Mouse (Mus musculus): ENCODE measurements around the gene Mpig6b. TPM values are rescaled to one million over a fixed set of nuclear protein-coding genes. Genes with fewer than 3 reads are reported as not detected.

The Mpig6b gene
- under 1 TPM; 0.64 to 0.93 TPM for total RNA-seq (2023)

GRCm38 (mm10) chr17:35066084-35066483 is at the start of gene Mpig6b:
TSS of gene Mpig6b (minus strand) at chr17:35066184.

GRCm38 (mm10) chr17:35115046-35116019 is 49.3 kb upstream of the Mpig6b start, which contains the start of gene Ly6g5b:
TSS of gene Ly6g5b (minus strand) at chr17:35115428.

GRCm38 (mm10) chr17:35108097-35108496 is 42.1 kb upstream of the Mpig6b start, which contains the start of gene Ly6g5c:
TSS of gene Ly6g5c (plus strand) at chr17:35108279.

DNA sequence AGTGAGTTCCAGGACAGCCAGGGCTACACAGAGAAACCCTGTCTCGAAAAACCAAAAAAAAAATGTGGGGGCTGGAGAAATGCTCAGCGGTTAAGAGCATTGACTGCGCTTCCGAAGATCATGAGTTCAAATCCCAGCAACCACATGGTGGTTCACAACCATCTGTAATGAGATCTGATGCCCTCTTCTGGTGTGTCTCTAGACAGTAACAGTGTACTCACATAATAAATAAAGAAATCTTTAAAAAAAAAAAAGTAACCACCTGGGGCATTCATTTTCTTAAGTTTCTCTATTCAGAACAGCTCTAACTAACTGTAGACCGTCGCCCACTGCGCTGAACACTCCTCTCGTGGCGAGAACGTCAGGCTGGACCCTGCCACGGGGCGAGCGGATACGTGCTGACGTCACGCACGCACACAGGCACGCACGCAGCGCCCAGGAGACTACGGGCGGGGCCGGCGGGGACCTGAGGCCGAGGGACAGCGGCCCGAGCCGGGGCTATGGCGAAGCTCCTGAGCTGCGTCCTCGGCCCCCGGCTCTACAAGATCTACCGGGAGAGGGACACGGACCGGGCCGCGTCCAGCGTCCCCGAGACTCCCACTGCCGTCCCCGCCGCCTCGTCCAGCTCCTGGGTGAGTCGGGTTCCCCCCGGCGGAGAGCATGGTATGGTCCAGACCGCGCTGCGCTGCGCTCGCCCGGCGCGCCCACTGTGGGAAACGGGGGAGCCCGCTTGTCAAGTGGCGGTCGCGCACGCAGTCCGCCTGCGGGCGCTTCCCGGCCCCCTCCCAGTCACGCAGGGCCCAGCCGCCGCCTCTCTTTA is 23.1 kb upstream of the Mpig6b start, which contains the start of gene Abhd16a:
Abhd16a (plus strand) TSS at position 439 of the 820 bp plus-strand sequence.

GRCm38 (mm10) chr17:35085208-35085865 is 19.4 kb upstream of the Mpig6b start, which contains the start of gene Ly6g6f:
TSS of gene Ly6g6f (minus strand) at chr17:35085610.

DNA sequence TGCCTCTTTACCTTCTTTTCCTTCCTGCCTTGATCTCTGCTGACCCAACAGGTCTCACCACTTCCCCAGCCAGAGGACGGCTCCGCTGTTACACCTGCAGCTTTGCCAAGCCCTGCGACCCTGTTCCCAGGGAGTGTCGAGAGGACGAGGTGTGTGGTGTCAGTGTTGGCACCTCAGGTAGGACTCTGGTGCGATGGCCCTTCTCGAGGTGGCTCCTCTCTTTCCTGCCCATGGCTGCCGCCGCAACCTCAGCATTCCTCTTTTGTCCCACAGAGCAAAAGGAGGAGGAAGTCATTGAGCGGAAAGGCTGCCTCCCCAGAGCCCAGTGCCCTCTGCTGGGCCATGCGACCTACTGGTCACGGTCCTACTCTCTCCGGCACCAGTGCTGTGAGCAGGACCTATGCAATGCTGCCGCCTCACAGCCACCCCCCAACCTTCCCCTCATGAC is 11.8 kb upstream of the Mpig6b start, which contains the start of gene Ly6g6d:
Ly6g6d (minus strand) TSS at position 280 of the 448 bp plus-strand sequence.

DNA sequence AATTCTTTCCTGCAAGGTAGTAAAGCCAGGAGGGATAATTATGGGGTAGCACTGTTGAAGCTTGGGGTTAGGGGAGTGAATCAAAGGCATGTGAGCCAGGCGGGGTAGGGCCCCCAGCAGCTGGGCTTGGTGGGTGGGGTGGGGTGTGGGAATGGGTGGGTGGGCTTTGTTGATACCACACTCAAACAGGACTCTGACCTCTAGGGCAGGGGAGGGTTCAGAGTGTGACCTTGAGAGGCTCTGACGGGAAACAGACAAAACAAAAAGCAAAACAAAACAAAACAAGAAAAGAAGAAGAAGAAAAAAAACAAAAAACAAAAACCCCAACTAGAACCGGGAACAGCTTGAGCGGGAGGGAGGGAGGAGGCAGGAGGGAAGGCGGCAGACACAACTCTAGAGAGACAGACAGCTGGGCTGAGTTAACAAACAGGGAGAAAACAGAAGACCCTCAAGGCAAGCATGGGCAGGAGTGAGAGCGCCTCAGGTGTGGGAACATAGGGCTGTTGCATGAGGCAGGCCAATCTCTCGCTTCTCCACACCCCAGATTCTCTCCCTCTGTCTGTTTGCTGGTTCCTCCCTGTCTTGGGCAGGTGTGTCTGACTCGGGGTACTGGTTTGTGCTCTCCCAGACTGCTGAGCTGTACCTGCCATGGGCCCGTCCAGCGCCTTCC is 10.7 kb upstream of the Mpig6b start, which contains the start of gene Ly6g6e:
Ly6g6e (plus strand) TSS at position 396 of the 670 bp plus-strand sequence.

GRCm38 (mm10) chr17:35064951-35065947 is 735 bp downstream of the Mpig6b start, which contains the start of gene Ly6g6c:
TSS of gene Ly6g6c (plus strand) at chr17:35065388.

GRCm38 (mm10) chr17:35058911-35059892 is 6.8 kb downstream of the Mpig6b start, which contains the start of gene Ddah2:
TSS of gene Ddah2 (plus strand) at chr17:35059035.

GRCm38 (mm10) chr17:35049561-35050016 is 16.4 kb downstream of the Mpig6b start, which contains the start of gene Clic1:
TSS of gene Clic1 (plus strand) at chr17:35049966.

GRCm38 (mm10) chr17:35046681-35047455 is 19.1 kb downstream of the Mpig6b start, which contains the start of gene Msh5:
TSS of gene Msh5 (minus strand) at chr17:35046745.

GRCm38 (mm10) chr17:35027277-35028068 is 38.5 kb downstream of the Mpig6b start, which contains the start of gene Sapcd1:
TSS of gene Sapcd1 (minus strand) at chr17:35028016.

GRCm38 (mm10) chr17:35016376-35016775 is 49.6 kb downstream of the Mpig6b start, which contains the start of gene Vwa7:
TSS of gene Vwa7 (plus strand) at chr17:35016579.

